Mouse (Mus musculus) stomach, embryonic 15.5 days (tissue): ENCODE data around the gene Sun2. TPM values are rescaled to one million over a fixed set of nuclear protein-coding genes. Genes with fewer than 3 reads are reported as not detected.

ENCODE experiments used
- ATAC-seq: fragments of 200-750 bp; cut with Nextera tagmentation; 2 replicates; pipeline ENCODE4 v1.8.0; 2017; ENCODE audit warnings: low read depth, moderate number of reproducible peaks, moderate TSS enrichment; ENCODE audit not compliant: insufficient read depth, low FRiP score
- H3K27ac ChIP-seq: fragments of 300-500 bp; sonication (generic); 2 replicates; pipeline ENCODE4 v1.5.1; 2015; ENCODE audit warnings: mild to moderate bottlenecking, inconsistent platforms
- H3K27me3 ChIP-seq: fragments of 300-500 bp; sonication (generic); replicated peaks from 2 replicates; pipeline ENCODE4 v1.6.1; 2015; ENCODE audit warnings: inconsistent platforms
- H3K36me3 ChIP-seq: fragments of 300-500 bp; sonication (generic); 2 replicates; pipeline ENCODE4 v1.6.1; 2015; ENCODE audit warnings: inconsistent platforms
- H3K4me1 ChIP-seq: fragments of 300-500 bp; sonication (generic); 2 replicates; pipeline ENCODE4 v1.6.1; 2015; ENCODE audit warnings: inconsistent platforms
- H3K4me2 ChIP-seq: fragments of 300-500 bp; sonication (generic); 2 replicates; pipeline ENCODE4 v1.6.1; 2015; ENCODE audit warnings: mild to moderate bottlenecking, inconsistent platforms
- H3K4me3 ChIP-seq: fragments of 300-500 bp; sonication (generic); replicated peaks from 2 replicates; pipeline ENCODE4 v1.5.1; 2015; ENCODE audit warnings: inconsistent platforms
- H3K9ac ChIP-seq: fragments of 300-500 bp; sonication (generic); 2 replicates; pipeline ENCODE4 v1.6.1; 2015; ENCODE audit warnings: inconsistent platforms
- H3K9me3 ChIP-seq: fragments of 300-500 bp; sonication (generic); 2 replicates; pipeline ENCODE4 v1.6.1; 2016; ENCODE audit warnings: inconsistent platforms
- WGBS: fragments of 180-500 bp; shearing (Covaris S2); methylation state at CpG from one replicate; pipeline ENCODE4 v1.1.7; 2015; 5-methylcytosine and 5-hydroxymethylcytosine counted together
- polyA plus RNA-seq: library from polyadenylated mRNA; unstranded; fragments of >200 nt; fragmentation: Nextera tagmentation; extraction: Ambion mirVana; gene quantifications from 2 replicates; pipeline ENCODE4 v1.2.1, GENCODE M21; 2015

Sun2 gene
- polyA plus RNA-seq, 1 experiment from 2014 or later = 5.1 TPM

DNA sequence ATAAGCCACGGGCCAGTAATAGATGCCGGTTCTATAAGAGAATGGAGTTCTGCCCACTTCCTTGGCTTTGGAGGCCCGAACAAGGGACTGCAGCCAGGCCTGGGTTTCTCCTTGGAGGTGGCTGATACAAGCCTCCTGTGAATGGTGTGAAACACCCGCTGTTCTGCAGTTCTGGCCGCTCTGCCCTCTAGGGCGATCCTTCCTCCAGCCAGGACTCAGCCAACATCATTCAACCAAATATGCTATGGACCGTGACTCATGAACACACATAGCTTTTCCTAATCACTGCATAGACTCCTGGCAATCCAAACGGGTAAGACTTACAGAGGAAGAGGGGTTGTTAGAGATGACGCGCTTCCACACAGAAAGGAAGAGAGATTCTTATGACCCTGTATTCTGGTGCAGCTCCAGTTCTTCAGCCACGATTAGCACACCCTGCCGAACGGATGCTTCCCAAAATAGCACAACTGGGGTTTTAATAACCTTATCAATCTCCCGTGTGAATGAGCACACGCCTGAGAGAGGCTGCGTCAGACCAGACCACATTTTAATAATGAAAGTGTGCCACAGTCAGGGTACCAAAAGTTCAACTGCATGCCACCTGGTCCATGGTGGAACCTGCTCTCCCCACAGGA, 25.1 kb upstream of the Sun2 start:
- Histone ChIP-seq H3K4me2 (no peak overlapping the region), H3K9ac (no peak overlapping the region), H3K36me3 (peaks cover 5% of the 10 kb centered on the region), H3K4me3 (no peak overlapping the region), H3K4me1 (peaks cover 14% of the 10 kb centered on the region; the same call in 1 of the 2 replicates), H3K27me3 (no peaks in the 10 kb centered on the region), H3K27ac (no peak overlapping the region), H3K9me3 (no peaks in the 10 kb centered on the region)
- WGBS = 75% methylated on average over 16 of the region's 16 CpGs
- ATAC-seq = no peak

DNA sequence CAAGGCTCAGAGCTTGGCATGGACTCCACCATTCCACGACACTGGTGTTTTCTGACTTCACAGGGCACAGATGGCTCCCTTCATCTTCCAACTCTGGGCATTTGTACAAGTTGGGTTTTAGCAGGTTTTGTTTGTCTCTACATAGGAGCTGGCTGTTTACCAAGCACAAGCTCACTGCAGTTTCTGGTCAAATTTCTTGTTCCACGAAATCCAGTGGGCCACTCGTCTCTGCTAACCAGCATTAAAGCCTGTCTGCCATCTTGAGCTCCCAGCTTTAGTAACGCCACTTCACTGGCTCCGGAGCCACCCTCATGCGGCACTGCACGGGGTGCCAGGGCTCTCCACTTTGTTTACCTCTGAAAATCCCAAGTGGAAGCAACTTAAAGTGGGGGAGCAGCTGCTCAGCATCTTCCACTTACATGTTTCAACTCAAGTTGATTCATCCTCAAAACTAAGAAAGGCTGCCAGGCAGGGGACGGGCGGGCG, 24.3 kb upstream of the Sun2 start:
- no peak overlapping the region for H3K4me3 ChIP-seq
- H3K9ac ChIP-seq = no peak overlapping the region
- H3K9me3 ChIP-seq = no peaks in the 10 kb centered on the region
- H3K36me3 ChIP-seq = peaks cover 5% of the 10 kb centered on the region
- no peak overlapping the region for H3K27ac ChIP-seq
- no peak overlapping the region for H3K4me2 ChIP-seq
- no peak for ATAC-seq
- H3K4me1 ChIP-seq = peaks cover 14% of the 10 kb centered on the region; the same call in 1 of the 2 replicates
- WGBS = 71% methylated on average over 10 of the region's 10 CpGs
- H3K27me3 ChIP-seq = no peaks in the 10 kb centered on the region

DNA sequence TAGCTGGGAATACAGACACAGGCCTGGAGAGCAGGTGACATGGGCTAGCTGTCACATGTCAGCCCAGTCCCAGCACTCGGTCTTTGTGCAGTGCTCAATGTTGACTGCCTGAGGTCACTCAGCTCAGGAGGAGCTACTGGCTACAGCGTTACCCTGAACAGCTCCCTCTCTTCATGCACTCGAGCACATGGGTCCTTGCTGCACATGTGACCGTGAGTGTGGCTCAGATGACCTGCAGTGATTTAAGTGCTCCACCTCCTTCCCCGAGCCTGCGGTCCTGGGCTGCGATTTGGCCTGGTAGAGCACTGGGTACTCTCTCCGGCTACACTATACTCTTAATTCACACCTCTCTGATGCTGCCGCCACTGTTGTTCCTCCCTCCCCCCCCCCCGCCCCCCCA, 23.8 kb upstream of the Sun2 start:
- Histone ChIP-seq H3K9me3 (no peaks in the 10 kb centered on the region), H3K4me2 (no peak overlapping the region), H3K4me1 (peaks cover 12% of the 10 kb centered on the region; the same call in 1 of the 2 replicates), H3K4me3 (no peak overlapping the region), H3K9ac (no peak overlapping the region), H3K27ac (no peak overlapping the region), H3K27me3 (no peaks in the 10 kb centered on the region), H3K36me3 (peaks cover 5% of the 10 kb centered on the region)
- ATAC-seq = no peak
- WGBS = 64% methylated on average over 9 of the region's 10 CpGs

DNA sequence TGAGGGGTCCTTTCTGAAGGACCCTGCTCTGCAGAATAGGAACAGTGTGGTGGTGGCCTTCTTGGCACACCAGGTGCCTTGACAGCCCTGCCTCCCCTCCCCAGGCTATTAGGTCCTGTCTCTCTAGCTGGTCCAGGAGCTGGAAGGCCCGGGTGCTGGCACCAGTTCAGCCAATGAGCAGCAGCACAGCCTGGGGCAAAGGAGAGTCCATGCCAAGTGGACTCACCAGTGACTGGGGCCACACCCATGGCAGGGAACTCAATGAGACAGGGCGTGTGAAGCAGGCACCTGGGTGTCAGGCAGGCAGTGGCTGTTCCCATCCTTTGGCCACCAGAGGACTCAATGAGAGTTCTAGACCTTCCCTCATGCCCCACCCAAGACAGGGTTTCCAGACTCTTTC, 23.0 kb upstream of the Sun2 start:
- no peak for ATAC-seq
- H3K9me3 ChIP-seq = no peaks in the 10 kb centered on the region
- no peaks in the 10 kb centered on the region for H3K27me3 ChIP-seq
- 77% methylated on average over 2 of the region's 2 CpGs for WGBS
- peaks cover 5% of the 10 kb centered on the region; the same call in 1 of the 2 replicates for H3K4me1 ChIP-seq
- H3K27ac ChIP-seq = no peak overlapping the region
- H3K4me2 ChIP-seq = no peak overlapping the region
- H3K4me3 ChIP-seq = no peak overlapping the region
- peaks cover 5% of the 10 kb centered on the region for H3K36me3 ChIP-seq
- H3K9ac ChIP-seq = no peak overlapping the region

DNA sequence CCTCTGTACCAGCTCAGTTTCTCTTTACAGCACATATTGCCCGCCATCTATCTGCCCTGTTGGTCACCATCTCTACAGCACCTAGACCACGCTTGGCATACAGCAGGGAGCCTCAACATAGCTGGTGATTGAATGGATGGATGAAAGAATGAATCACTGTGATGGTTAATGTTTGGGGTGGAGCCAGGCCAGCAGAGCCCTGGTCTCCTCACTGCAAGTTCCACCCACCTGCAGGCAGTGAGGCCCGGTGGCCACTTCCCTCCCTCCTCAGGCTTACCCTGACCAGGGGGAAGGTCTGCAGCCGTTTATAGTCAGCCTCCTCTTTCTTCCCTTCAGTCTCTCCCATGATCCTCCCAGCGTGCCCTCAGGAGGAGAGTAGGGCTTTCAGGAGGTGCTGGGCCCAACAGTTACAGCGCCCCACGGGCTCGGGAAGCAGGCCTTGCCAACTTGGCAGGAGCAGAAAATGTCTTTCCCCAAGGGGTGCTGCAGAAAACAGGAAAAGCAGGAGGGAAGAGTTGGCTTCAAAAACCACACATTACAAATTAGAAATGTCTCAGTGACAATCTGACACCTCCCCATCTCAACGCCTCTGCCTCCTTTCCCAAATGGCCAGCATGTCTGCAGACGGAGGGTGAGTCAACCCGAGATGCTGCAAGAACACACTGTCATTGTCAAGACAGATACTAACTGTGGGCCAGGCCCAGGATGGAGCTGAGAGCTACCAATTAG, 22.4 kb upstream of the Sun2 start:
- H3K36me3 ChIP-seq = peaks cover 5% of the 10 kb centered on the region
- no peak overlapping the region for H3K4me2 ChIP-seq
- H3K9ac ChIP-seq = no peak overlapping the region
- peaks cover 5% of the 10 kb centered on the region; the same call in 1 of the 2 replicates for H3K4me1 ChIP-seq
- WGBS = 73% methylated on average over 11 of the region's 11 CpGs
- H3K27me3 ChIP-seq = no peaks in the 10 kb centered on the region
- no peak overlapping the region for H3K27ac ChIP-seq
- no peaks in the 10 kb centered on the region for H3K9me3 ChIP-seq
- H3K4me3 ChIP-seq = no peak overlapping the region
- ATAC-seq = no peak

DNA sequence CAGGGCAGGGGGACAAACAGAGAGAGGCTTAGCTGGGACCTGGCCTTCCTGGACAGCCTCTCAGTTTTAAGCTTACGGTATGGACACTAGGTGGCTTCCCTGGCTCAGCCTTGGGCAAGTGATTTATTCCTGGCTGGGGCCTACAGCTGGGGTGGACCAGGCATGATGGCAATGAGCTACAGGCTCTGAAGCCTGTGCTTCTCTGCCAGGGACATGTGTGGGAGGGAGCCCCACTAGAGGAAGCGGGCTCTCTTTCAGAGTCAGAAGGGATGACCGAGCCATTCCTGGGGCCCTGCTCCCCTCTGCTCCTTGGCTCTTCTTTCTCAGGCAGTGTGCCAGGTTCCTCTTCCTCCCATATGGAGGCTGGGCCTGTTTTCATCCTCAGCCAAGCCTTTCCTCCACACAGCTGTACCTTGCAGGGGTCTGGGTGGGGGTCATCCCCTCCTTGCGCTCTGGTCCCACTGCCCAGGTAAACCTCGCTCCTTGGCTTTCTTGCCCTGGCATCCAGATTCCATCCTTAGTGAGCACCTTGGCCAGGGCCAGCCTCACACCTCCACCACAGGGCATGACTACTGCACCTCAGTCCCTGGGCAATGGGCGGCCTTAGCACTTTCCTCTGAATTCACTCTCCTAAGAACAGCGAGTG, 21.4 kb upstream of the Sun2 start:
- 82% methylated on average over 7 of the region's 7 CpGs for WGBS
- Histone ChIP-seq H3K36me3 (peaks cover 5% of the 10 kb centered on the region), H3K4me1 (peaks cover 5% of the 10 kb centered on the region; the same call in 1 of the 2 replicates), H3K27me3 (no peaks in the 10 kb centered on the region), H3K9me3 (no peaks in the 10 kb centered on the region), H3K27ac (no peak overlapping the region), H3K4me2 (no peak overlapping the region), H3K9ac (no peak overlapping the region), H3K4me3 (no peak overlapping the region)
- 0 out of 2 replicates have a peak, but pooled peaks have one; percentile 4 for ATAC-seq

DNA sequence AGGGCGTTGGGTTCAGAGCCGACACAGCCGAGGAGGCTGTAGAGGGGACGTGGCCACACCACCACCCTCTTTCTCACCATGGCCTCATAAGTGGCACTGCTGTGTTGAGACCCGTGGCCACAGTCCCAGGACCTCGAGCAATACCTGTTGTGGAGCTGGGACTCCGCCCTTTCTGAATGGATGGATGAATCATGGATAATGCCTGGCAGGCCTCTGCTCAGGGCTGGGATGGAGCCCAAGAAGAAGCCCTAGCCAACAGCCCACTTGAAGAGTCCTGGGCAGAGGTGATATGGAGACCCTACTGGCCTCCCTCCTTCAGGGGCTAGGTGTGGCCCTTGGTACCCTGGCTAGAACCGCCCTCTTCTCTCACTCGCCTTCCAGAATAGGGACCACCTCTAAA, 20.7 kb upstream of the Sun2 start:
- 87% methylated on average over 9 of the region's 9 CpGs for WGBS
- peaks cover 5% of the 10 kb centered on the region; the same call in 1 of the 2 replicates for H3K4me1 ChIP-seq
- H3K4me3 ChIP-seq = no peak overlapping the region
- peaks cover 5% of the 10 kb centered on the region for H3K36me3 ChIP-seq
- H3K27me3 ChIP-seq = no peaks in the 10 kb centered on the region
- no peak overlapping the region for H3K4me2 ChIP-seq
- no peaks in the 10 kb centered on the region for H3K9me3 ChIP-seq
- no peak for ATAC-seq
- H3K27ac ChIP-seq = no peak overlapping the region
- H3K9ac ChIP-seq = no peak overlapping the region

DNA sequence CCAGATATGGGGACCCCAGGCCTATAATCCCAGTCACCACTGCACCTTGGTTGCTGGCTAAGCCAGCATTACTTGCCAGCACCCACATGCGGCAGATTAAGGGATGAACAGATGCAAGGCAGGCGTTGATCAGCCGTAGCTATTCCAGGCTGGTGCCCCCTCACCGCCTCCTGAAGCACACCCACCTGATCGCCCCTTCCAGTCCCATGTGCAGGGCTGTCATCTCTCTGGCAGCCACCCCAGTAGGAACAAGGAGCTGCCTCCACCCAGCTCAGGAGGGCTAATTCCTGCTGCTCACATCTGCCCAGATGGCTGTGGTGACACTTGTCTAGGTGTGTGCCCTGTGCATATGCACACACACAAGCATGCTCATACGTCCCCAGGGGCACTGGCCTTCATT, 18.6 kb upstream of the Sun2 start:
- no peak for ATAC-seq
- H3K9me3 ChIP-seq = no peaks in the 10 kb centered on the region
- 83% methylated on average over 6 of the region's 6 CpGs for WGBS
- no peak overlapping the region for H3K4me2 ChIP-seq
- H3K4me3 ChIP-seq = no peak overlapping the region
- no peak overlapping the region for H3K9ac ChIP-seq
- H3K27ac ChIP-seq = no peak overlapping the region
- no peaks in the 10 kb centered on the region for H3K27me3 ChIP-seq
- H3K36me3 ChIP-seq = peaks cover 5% of the 10 kb centered on the region
- H3K4me1 ChIP-seq = no peaks in the 10 kb centered on the region

DNA sequence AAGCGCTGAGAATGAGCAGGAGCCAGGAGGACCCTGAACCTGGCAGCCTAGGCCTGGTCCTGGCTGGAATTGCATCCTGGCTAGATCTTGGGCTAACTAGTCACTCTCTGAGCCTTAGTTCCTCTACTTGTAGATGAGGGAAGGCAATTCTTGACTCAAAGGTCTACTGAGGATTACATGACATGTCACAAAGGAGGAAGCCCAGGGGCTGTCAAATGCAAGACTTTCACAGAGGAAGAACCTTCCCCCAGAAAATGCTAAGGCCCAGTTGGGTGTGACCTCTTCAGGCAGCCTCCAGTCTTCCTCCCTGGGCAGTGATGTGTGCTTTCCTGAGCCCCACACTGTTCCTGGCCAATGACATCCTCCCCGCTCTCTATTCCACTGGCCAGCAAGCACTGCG, 14.8 kb upstream of the Sun2 start:
- WGBS = 82% methylated on average over 3 of the region's 3 CpGs
- Histone ChIP-seq H3K4me2 (no peak overlapping the region), H3K9ac (no peak overlapping the region), H3K27me3 (no peaks in the 10 kb centered on the region), H3K27ac (no peak overlapping the region), H3K4me3 (no peak overlapping the region), H3K4me1 (no peaks in the 10 kb centered on the region), H3K36me3 (no peaks in the 10 kb centered on the region), H3K9me3 (no peaks in the 10 kb centered on the region)
- no peak for ATAC-seq

DNA sequence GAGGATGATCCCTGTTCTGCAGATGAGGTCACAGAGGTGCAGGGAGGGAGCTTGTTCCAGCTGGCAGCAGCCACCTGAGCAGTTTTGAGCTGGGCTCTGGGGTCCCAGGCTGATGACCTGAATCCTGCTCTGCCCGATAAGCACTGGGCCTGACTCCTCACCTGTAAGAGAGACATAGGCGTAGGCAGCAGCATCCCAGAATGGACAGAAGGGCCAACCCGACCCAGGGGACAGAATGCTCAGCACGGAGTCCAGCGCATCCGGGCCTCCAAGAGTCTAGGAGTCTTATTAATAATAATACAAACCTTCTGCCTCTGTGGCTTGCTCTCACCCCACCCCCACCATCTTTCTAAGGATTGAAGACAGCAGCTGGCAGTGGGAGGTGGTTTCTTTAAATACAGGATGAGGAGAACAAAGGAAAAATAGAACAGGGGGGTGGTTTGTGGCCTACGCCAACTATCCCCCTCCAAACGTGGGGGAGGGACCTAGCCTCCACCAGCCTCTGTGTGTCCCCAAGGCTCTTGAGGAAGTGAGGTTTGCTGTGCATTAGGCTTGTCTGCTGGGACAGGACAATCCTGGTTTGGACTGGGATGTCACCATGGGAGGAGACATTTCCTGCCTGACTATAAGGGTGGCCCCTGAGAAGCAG, 13.8 kb upstream of the Sun2 start:
- H3K4me1 ChIP-seq = no peaks in the 10 kb centered on the region

DNA sequence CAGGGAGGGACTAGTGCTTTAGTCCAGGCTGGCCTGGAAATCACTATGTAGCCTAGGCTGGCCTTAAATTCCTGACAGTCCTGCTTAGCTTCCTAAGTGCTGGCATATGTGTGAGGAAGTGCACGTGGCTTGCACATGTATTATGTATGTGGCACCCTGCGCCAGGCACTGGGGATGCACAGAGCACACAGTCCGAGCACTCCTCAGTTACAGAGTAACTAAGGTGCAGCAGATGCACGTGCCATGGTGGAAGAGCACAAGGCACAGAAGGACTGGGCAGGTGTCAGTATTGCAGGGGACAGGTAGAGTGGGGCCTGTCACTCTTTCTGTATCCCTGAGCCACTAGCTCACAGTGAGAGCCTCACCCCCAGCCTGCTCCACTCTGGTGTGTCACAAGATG, 12.8 kb upstream of the Sun2 start:
- Histone ChIP-seq H3K9me3 (no peaks in the 10 kb centered on the region), H3K4me1 (no peaks in the 10 kb centered on the region), H3K4me2 (no peak overlapping the region), H3K27me3 (no peaks in the 10 kb centered on the region), H3K27ac (no peak overlapping the region), H3K4me3 (no peak overlapping the region), H3K9ac (no peak overlapping the region), H3K36me3 (no peaks in the 10 kb centered on the region)
- WGBS = 80% methylated on average over 4 of the region's 4 CpGs
- ATAC-seq = no peak

More for the DNA sequence above, 13.8 kb upstream of the Sun2 start:
- 73% methylated on average over 8 of the region's 8 CpGs for WGBS
- H3K9ac ChIP-seq = no peak overlapping the region
- H3K27ac ChIP-seq = no peak overlapping the region
- H3K27me3 ChIP-seq = no peaks in the 10 kb centered on the region
- no peak overlapping the region for H3K4me3 ChIP-seq
- ATAC-seq = no peak
- H3K9me3 ChIP-seq = no peaks in the 10 kb centered on the region
- no peak overlapping the region for H3K4me2 ChIP-seq
- H3K36me3 ChIP-seq = no peaks in the 10 kb centered on the region

DNA sequence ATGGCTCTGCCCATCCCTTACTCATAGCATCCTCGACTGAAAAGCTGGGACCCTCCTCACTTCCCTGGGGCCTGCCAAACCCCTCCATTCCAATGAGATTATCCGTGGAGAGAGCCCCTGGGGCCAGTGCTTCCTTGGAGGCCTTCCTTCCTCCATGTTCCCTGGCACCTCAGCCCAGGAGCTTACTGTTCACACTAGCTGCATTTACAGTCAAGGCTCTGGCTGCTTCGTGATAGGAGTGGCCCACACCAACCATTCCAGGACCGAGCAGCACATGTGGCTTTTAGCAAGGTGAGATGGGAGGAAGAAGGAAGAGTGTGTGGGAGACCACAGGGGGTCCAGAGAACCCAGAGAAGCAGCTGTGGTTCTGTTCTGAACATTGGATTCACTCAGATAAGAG, 11.5 kb upstream of the Sun2 start:
- Histone ChIP-seq H3K36me3 (no peaks in the 10 kb centered on the region), H3K4me3 (no peak overlapping the region), H3K9ac (no peak overlapping the region), H3K27me3 (no peaks in the 10 kb centered on the region), H3K27ac (no peak overlapping the region), H3K4me2 (no peak overlapping the region), H3K4me1 (no peaks in the 10 kb centered on the region), H3K9me3 (no peaks in the 10 kb centered on the region)
- WGBS = 62% methylated on average over 4 of the region's 4 CpGs
- no peak for ATAC-seq
